Mouse (Mus musculus) splenic B cell, adult 2 months (primary cell): ENCODE results near the gene Stpg2.

Experiments
- DNase-seq: peaks from one replicate; pipeline ENCODE4 v3.0.0-alpha.2; 2011; ENCODE audit warnings: low read depth, low spot score
- H3K27me3 ChIP-seq: 2 replicates; pipeline ENCODE4 v1.6.1; 2012; ENCODE audit warnings: mild to moderate bottlenecking, low read length, moderate library complexity, mixed read lengths; ENCODE audit not compliant: control insufficient read depth, poor library complexity, insufficient read depth, severe bottlenecking
- H3K36me3 ChIP-seq: 2 replicates; pipeline ENCODE4 v1.6.1; 2012; ENCODE audit warnings: mild to moderate bottlenecking, low read length, moderate library complexity, mixed read lengths; ENCODE audit not compliant: control insufficient read depth, poor library complexity, insufficient read depth, severe bottlenecking

The Stpg2 gene

GRCm38 (mm10) chr3:139205444-139205998 is at the start of gene Stpg2:
TSS of gene Stpg2 (plus strand) at chr3:139205694.
- H3K36me3 ChIP-seq, result no peaks in the 10 kb centered on the region
- no peaks in the 10 kb centered on the region for H3K27me3 ChIP-seq
- peak; percentile 97 for DNase-seq

GRCm38 (mm10) chr3:139162146-139162545 is 43.3 kb upstream of the Stpg2 start:
- Histone ChIP-seq H3K36me3 (no peaks in the 10 kb centered on the region), H3K27me3 (no peaks in the 10 kb centered on the region)
- DNase-seq, result no peak

GRCm38 (mm10) chr3:139162658-139163057 is 42.8 kb upstream of the Stpg2 start:
- no peak for DNase-seq
- no peaks in the 10 kb centered on the region for H3K27me3 ChIP-seq
- H3K36me3 ChIP-seq, result no peaks in the 10 kb centered on the region

GRCm38 (mm10) chr3:139168510-139169269 is 36.8 kb upstream of the Stpg2 start:
- no peaks in the 10 kb centered on the region for H3K36me3 ChIP-seq
- no peak for DNase-seq
- H3K27me3 ChIP-seq, result no peaks in the 10 kb centered on the region

- DNase-seq, result no peak
- H3K36me3 ChIP-seq, result no peaks in the 10 kb centered on the region
- no peaks in the 10 kb centered on the region for H3K27me3 ChIP-seq
These were observed 35.8 kb upstream of the Stpg2 start for GRCm38 (mm10) chr3:139169740-139170139.

- DNase-seq, result no peak
- H3K36me3 ChIP-seq, result no peaks in the 10 kb centered on the region
- H3K27me3 ChIP-seq, result no peaks in the 10 kb centered on the region
These were observed 28.6 kb upstream of the Stpg2 start for GRCm38 (mm10) chr3:139176936-139177335.

- H3K36me3 ChIP-seq, result no peaks in the 10 kb centered on the region
- no peak for DNase-seq
- no peaks in the 10 kb centered on the region for H3K27me3 ChIP-seq
These were observed 14.0 kb upstream of the Stpg2 start for GRCm38 (mm10) chr3:139191541-139191940.

- Histone ChIP-seq H3K27me3 (no peaks in the 10 kb centered on the region), H3K36me3 (no peaks in the 10 kb centered on the region)
- DNase-seq, result peak; percentile 28
These were observed 11.6 kb upstream of the Stpg2 start for GRCm38 (mm10) chr3:139193917-139194316.

- no peaks in the 10 kb centered on the region for H3K27me3 ChIP-seq
These were observed 7.1 kb upstream of the Stpg2 start for GRCm38 (mm10) chr3:139198412-139198811.

GRCm38 (mm10) chr3:139200324-139200723 is 5.2 kb upstream of the Stpg2 start:
- DNase-seq, result no peak
- no peaks in the 10 kb centered on the region for H3K27me3 ChIP-seq

More at GRCm38 (mm10) chr3:139198412-139198811, 7.1 kb upstream of the Stpg2 start:
- no peaks in the 10 kb centered on the region for H3K36me3 ChIP-seq
- DNase-seq, result no peak

GRCm38 (mm10) chr3:139216945-139217344 is 11.5 kb downstream of the Stpg2 start:
- no peak for DNase-seq
- no peaks in the 10 kb centered on the region for H3K36me3 ChIP-seq

More at GRCm38 (mm10) chr3:139200324-139200723, 5.2 kb upstream of the Stpg2 start:
- H3K36me3 ChIP-seq, result no peaks in the 10 kb centered on the region

GRCm38 (mm10) chr3:139225123-139225522 is 19.6 kb downstream of the Stpg2 start:
- Histone ChIP-seq H3K36me3 (no peaks in the 10 kb centered on the region), H3K27me3 (no peaks in the 10 kb centered on the region)
- DNase-seq, result no peak

More at GRCm38 (mm10) chr3:139216945-139217344, 11.5 kb downstream of the Stpg2 start:
- H3K27me3 ChIP-seq, result no peaks in the 10 kb centered on the region

- H3K36me3 ChIP-seq, result no peaks in the 10 kb centered on the region
- H3K27me3 ChIP-seq, result no peaks in the 10 kb centered on the region
- no peak for DNase-seq
These were observed 21.3 kb downstream of the Stpg2 start for GRCm38 (mm10) chr3:139226811-139227210.

- H3K27me3 ChIP-seq, result no peaks in the 10 kb centered on the region
- peak; percentile 74 for DNase-seq
- no peaks in the 10 kb centered on the region for H3K36me3 ChIP-seq
These were observed 39.7 kb downstream of the Stpg2 start for GRCm38 (mm10) chr3:139245219-139245618.

- Histone ChIP-seq H3K27me3 (no peaks in the 10 kb centered on the region), H3K36me3 (no peaks in the 10 kb centered on the region)
- peak; percentile 80 for DNase-seq
These were observed 41.0 kb downstream of the Stpg2 start for GRCm38 (mm10) chr3:139246508-139246907.
